Mouse (Mus musculus) kidney, postnatal 0 days (tissue): ENCODE data around the gene Calm5. TPM values are rescaled to one million over a fixed set of nuclear protein-coding genes. Genes with fewer than 3 reads are reported as not detected.

Experiments used
- ATAC-seq: fragments of 200-750 bp; cut with Nextera tagmentation; replicated peaks from 2 replicates; pipeline ENCODE4 v1.8.0; 2017; ENCODE audit warnings: low read depth, moderate number of reproducible peaks, moderate TSS enrichment, moderate library complexity; ENCODE audit not compliant: low FRiP score
- DNase-seq: peaks from one replicate; pipeline ENCODE4 v3.0.0-alpha.2; 2016; ENCODE audit warnings: low spot score
- H3K27ac ChIP-seq: fragments of 300-500 bp; sonication (generic); 2 replicates; pipeline ENCODE4 v1.5.1; 2014; ENCODE audit warnings: mild to moderate bottlenecking
- H3K27me3 ChIP-seq: fragments of 300-500 bp; sonication (generic); 2 replicates; pipeline ENCODE4 v1.6.1; 2014; ENCODE audit warnings: low read length, mixed read lengths; ENCODE audit not compliant: insufficient read depth
- H3K36me3 ChIP-seq: fragments of 300-500 bp; sonication (generic); 2 replicates; pipeline ENCODE4 v1.6.1; 2014; ENCODE audit warnings: low read length, mixed read lengths; ENCODE audit not compliant: insufficient read depth
- H3K4me1 ChIP-seq: fragments of 300-500 bp; sonication (generic); replicated peaks from 2 replicates; pipeline ENCODE4 v1.6.1; 2014; ENCODE audit warnings: antibody characterized with exemption, low read length, mixed read lengths; ENCODE audit not compliant: insufficient read depth
- H3K4me2 ChIP-seq: fragments of 300-500 bp; sonication (generic); 2 replicates; pipeline ENCODE4 v1.6.1; 2014; ENCODE audit warnings: mild to moderate bottlenecking, low read length, moderate library complexity, mixed read lengths
- H3K4me3 ChIP-seq: fragments of 300-500 bp; sonication (generic); replicated peaks from 2 replicates; pipeline ENCODE4 v1.5.1; 2014; ENCODE audit warnings: low read depth, low read length
- H3K9ac ChIP-seq: fragments of 300-500 bp; sonication (generic); 2 replicates; pipeline ENCODE4 v1.6.1; 2014; ENCODE audit warnings: low read depth, low read length
- H3K9me3 ChIP-seq: fragments of 300-500 bp; sonication (generic); replicated peaks from 2 replicates; pipeline ENCODE4 v1.6.1; 2016; ENCODE audit warnings: low read length, inconsistent platforms, mixed read lengths
- CTCF ChIP-seq: IDR thresholded peaks from 2 replicates; pipeline ENCODE4 v1.5.1; 2016; ENCODE audit warnings: antibody characterized with exemption, low read depth, mild to moderate bottlenecking, moderate library complexity
- WGBS: fragments of 180-500 bp; shearing (Covaris S2); extraction: QIAGEN DNeasy Blood & Tissue Kit; methylation state at CpG from one replicate; pipeline ENCODE4 v1.1.7; 2014; 5-methylcytosine and 5-hydroxymethylcytosine counted together
- polyA plus RNA-seq: library from polyadenylated mRNA; unstranded; fragments of >200 nt; fragmentation: Nextera tagmentation; extraction: Ambion mirVana; gene quantifications from 2 replicates; pipeline ENCODE4 v1.2.1, GENCODE M21; 2015

Calm5 gene
- polyA plus RNA-seq, 1 experiment from 2014 or later, result not detected

- Histone ChIP-seq H3K9ac (no peak overlapping the region), H3K36me3 (no peaks in the 10 kb centered on the region), H3K27ac (no peak overlapping the region), H3K9me3 (no peaks in the 10 kb centered on the region), H3K4me3 (no peak overlapping the region), H3K27me3 (no peaks in the 10 kb centered on the region), H3K4me1 (no peaks in the 10 kb centered on the region), H3K4me2 (no peak overlapping the region)
- 63% methylated on average over 1 of the region's 1 CpGs for WGBS
- DNase-seq (no peak), ATAC-seq (no peak)
- no peak for TF ChIP-seq CTCF
Observed at GRCm38 (mm10) chr13:3850330-3850729, 3.6 kb upstream of the Calm5 start.

DNA sequence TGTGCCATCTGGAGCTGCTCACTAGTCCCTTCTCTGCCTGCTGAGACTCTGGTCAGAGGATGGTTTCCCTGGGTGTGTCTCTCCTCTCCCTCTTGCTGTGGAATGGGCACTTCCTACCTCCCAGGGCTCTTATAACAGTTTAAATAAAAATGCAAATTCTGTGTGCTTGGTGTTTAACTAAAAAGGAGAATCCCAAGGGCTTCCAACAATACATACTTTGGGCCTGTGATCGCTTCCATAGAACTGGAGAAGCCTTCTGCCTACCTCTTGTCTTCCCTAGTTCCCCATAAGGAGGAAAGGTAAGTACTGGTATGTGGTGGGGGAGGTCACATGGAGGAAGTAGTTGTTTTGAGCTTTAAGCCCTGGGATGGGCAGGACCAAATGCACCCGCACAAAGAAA lies 883 bp downstream of the Calm5 start:
- Histone ChIP-seq H3K27me3 (no peaks in the 10 kb centered on the region), H3K36me3 (no peaks in the 10 kb centered on the region), H3K4me3 (no peak overlapping the region), H3K4me2 (no peak overlapping the region), H3K27ac (no peak overlapping the region), H3K4me1 (no peaks in the 10 kb centered on the region), H3K9me3 (no peaks in the 10 kb centered on the region), H3K9ac (no peak overlapping the region)
- TF ChIP-seq CTCF, result no peak
- 81% methylated on average over 2 of the region's 2 CpGs for WGBS
- ATAC-seq (no peak), DNase-seq (no peak)

DNA sequence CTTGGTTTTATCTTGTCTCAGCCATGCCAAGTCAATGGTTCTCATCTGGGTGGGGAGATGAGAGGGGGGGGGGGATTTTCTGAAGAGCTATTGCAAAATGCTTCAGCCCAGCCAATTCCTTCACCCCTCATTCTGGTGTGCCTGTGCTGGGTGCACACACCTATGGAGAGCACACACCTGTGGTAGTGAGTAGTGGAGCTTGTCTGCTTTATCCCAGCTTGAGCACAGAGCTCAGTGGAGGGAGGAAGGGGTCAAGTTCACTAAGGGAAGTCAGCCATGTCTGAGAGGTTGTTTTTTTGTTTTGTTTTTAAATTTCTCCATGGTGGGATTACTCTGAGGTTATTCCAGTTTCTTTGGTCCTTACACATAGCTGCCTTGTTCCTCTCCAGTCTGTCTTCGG lies 2.3 kb downstream of the Calm5 start:
- no peak overlapping the region for H3K9ac ChIP-seq
- H3K4me1 ChIP-seq, result no peaks in the 10 kb centered on the region
- no peak overlapping the region for H3K4me2 ChIP-seq
- no peak for TF ChIP-seq CTCF
- H3K27ac ChIP-seq, result no peak overlapping the region
- H3K27me3 ChIP-seq, result no peaks in the 10 kb centered on the region
- H3K9me3 ChIP-seq, result no peaks in the 10 kb centered on the region
- no peak overlapping the region for H3K4me3 ChIP-seq
- WGBS, result 85% methylated on average over 1 of the region's 1 CpGs
- no peak; the same call in 1 of the 2 replicates for ATAC-seq
- H3K36me3 ChIP-seq, result no peaks in the 10 kb centered on the region
- DNase-seq, result no peak

GRCm38 (mm10) chr13:3861251-3861650 lies 7.3 kb downstream of the Calm5 start:
- DNase-seq, result no peak
- Histone ChIP-seq H3K27ac (no peak overlapping the region), H3K4me1 (no peaks in the 10 kb centered on the region), H3K9ac (no peak overlapping the region), H3K9me3 (no peaks in the 10 kb centered on the region), H3K4me3 (no peak overlapping the region), H3K36me3 (no peaks in the 10 kb centered on the region), H3K4me2 (no peak overlapping the region), H3K27me3 (no peaks in the 10 kb centered on the region)
- ATAC-seq, result no peak
- TF ChIP-seq CTCF, result no peak
- 93% methylated on average over 8 of the region's 8 CpGs for WGBS

DNA sequence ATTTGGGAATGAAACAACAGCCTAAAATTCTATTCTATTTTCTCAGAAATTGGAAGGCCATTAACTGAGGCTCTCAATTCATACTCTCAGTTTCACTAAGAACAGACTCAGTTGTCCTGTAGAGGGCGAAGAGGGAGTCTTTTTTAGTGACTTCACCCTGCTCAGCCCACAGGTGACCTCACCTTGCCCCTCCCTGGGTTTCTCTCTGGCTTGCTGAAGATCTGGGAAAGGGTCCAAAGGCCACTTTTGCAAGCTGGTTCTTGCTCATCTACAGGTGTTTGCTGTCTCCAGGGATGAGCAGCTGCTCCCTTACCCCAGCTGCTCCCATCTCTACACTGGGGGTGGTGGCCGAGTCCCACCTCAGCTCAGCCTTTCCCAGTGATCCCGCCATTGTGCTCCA lies 8.4 kb downstream of the Calm5 start:
- no peaks in the 10 kb centered on the region for H3K36me3 ChIP-seq
- 84% methylated on average over 3 of the region's 3 CpGs for whole genome bisulfite sequencing
- no peak overlapping the region for H3K27ac ChIP-seq
- no peak for DNase-seq
- H3K27me3 ChIP-seq, result no peaks in the 10 kb centered on the region
- no peak for TF ChIP-seq CTCF
- H3K4me1 ChIP-seq, result no peaks in the 10 kb centered on the region
- peak; percentile 44; the same call in 1 of the 2 replicates for ATAC-seq
- no peak overlapping the region for H3K4me2 ChIP-seq
- no peak overlapping the region for H3K9ac ChIP-seq
- H3K4me3 ChIP-seq, result no peak overlapping the region
- H3K9me3 ChIP-seq, result no peaks in the 10 kb centered on the region

DNA sequence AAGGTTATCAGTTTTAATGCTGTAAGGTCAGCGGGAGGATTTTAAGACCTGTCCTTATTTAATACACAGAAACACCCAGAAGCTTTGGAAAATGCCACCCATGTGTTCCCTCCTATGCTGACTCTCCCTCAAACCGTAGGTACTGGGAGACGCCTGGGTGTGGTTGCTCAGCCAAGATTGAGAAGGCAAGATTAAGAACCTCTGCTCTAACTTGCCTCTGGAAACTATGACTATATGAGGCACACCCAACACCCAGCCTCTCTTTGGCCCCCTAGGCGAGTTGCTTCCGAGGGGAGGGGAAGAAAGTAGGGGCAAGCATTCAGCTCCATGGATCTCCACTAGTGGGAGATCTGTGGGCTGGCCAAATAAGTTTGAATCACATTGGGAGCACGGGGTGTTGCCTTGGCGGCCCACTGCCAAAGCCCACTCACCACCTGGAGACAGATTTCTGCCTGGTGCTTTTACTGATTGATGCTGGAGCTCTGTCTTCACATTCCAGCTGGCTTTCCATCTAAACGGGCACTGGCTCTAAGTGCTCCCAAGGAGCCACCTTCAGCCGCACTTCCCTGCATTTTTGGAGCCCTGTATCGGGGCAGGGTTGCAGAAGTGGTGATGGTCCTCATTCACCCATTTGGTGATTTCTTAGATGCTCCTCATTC lies 9.1 kb downstream of the Calm5 start:
- no peaks in the 10 kb centered on the region for H3K9me3 ChIP-seq
- 92% methylated on average over 10 of the region's 10 CpGs for WGBS
- no peak for TF ChIP-seq CTCF
- no peaks in the 10 kb centered on the region for H3K27me3 ChIP-seq
- H3K36me3 ChIP-seq, result no peaks in the 10 kb centered on the region
- H3K27ac ChIP-seq, result no peak overlapping the region
- DNase-seq, result no peak
- H3K4me3 ChIP-seq, result no peak overlapping the region
- H3K4me1 ChIP-seq, result no peaks in the 10 kb centered on the region
- no peak overlapping the region for H3K9ac ChIP-seq
- no peak for ATAC-seq
- no peak overlapping the region for H3K4me2 ChIP-seq
